Mouse (Mus musculus) CH12.LX (cell line): ENCODE data around the gene Col4a1.

Experiments used
- BHLHE40 ChIP-seq: IDR thresholded peaks from 2 replicates; pipeline ENCODE4 v1.6.1; 2011; ENCODE audit warnings: mild to moderate bottlenecking, low read depth, low read length, improper control_type of control experiment
- CTCF ChIP-seq, 2 experiments: IDR thresholded peaks in 1 of 2; conservative IDR thresholded peaks in 1 of 2; 2 replicates each; pipeline ENCODE4 v1.5.1; 2011 to 2012; ENCODE audit warnings: low read depth in 2 of 2, low read length in 2 of 2, improper control_type of control experiment in 1 of 2, inconsistent platforms in 1 of 2, mild to moderate bottlenecking in 1 of 2, moderate library complexity in 1 of 2
- MAFK ChIP-seq: IDR thresholded peaks from 2 replicates; pipeline ENCODE4 v1.6.1; 2011; ENCODE audit warnings: low read length, improper control_type of control experiment; ENCODE audit not compliant: insufficient replicate concordance
- MYC ChIP-seq: IDR thresholded peaks from 2 replicates; pipeline ENCODE4 v1.6.1; 2011; ENCODE audit warnings: low read depth, mild to moderate bottlenecking, improper control_type of control experiment, low read length
- NELFE ChIP-seq: IDR thresholded peaks from 2 replicates; pipeline ENCODE4 v1.6.1; 2011; ENCODE audit warnings: low read depth, low read length, improper control_type of control experiment
- POLR2A ChIP-seq: IDR thresholded peaks from 2 replicates; pipeline ENCODE4 v1.6.1; 2011; ENCODE audit warnings: low read depth, mild to moderate bottlenecking, improper control_type of control experiment, low read length
- RAD21 ChIP-seq: IDR thresholded peaks from 2 replicates; pipeline ENCODE4 v1.6.1; 2011; ENCODE audit warnings: low read depth, mild to moderate bottlenecking, low read length, improper control_type of control experiment, moderate library complexity
- SIN3A ChIP-seq: IDR thresholded peaks from 2 replicates; pipeline ENCODE4 v1.6.1; 2012; ENCODE audit warnings: low read length, improper control_type of control experiment, inconsistent platforms
- UBTF ChIP-seq: IDR thresholded peaks from 2 replicates; pipeline ENCODE4 v1.6.1; 2012; ENCODE audit warnings: low read depth, mild to moderate bottlenecking, inconsistent platforms, low read length, improper control_type of control experiment, moderate library complexity
- ZNF384 ChIP-seq: IDR thresholded peaks from 2 replicates; pipeline ENCODE4 v1.6.1; 2012; ENCODE audit warnings: low read depth, low read length, improper control_type of control experiment, inconsistent platforms

GRCm38 (mm10) chr8:11182148-11182484 lies 130.5 kb downstream of the Col4a1 start:
- no peak for TF ChIP-seq RAD21
- no peak for TF ChIP-seq CTCF (conservative IDR thresholded peaks at IDR 0.05 in 1 of 2, IDR thresholded peaks at IDR 0.05 in 1 of 2; ENCODE audit: low read depth in 2 of 2, low read length in 2 of 2)
- no peak for TF ChIP-seq ZNF384
- no peak for TF ChIP-seq MAFK
- no peak for TF ChIP-seq UBTF
- TF ChIP-seq NELFE: no peak
- no peak for TF ChIP-seq MYC
- no peak for TF ChIP-seq SIN3A
- TF ChIP-seq POLR2A: no peak
- TF ChIP-seq BHLHE40: no peak
